Mouse (Mus musculus): ENCODE data around the gene Cel. TPM values are rescaled to one million over a fixed set of nuclear protein-coding genes. Genes with fewer than 3 reads are reported as not detected.

The Cel gene
- polyA plus RNA-seq, 1 experiment from 2014 or later: not detected

DNA sequence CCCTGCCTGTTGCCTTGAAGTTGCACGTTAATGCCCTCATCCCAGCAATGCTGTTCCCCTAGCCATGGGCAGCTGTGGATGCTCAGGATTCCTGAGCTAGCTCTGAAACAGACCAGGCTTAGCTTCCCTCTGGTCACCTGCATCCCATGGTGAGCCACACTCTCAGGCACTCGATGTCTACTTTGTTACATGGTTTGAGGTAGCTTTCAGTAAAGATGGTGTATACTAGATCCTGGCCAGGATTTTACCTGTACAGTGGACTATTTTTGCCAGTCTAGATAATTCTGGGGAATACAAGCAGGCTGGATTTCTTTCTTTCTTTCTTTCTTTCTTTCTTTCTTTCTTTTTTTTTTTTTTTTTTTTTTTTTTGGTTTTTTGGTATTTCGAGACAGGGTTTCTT, 57.4 kb downstream of the Cel start, which contains the start of gene Gm10134:
Gm10134 (plus strand) TSS at position 301 of the 400 bp plus-strand sequence.
- Histone ChIP-seq H3K27ac (replicated peaks) (no peak within 1 kb of the TSS), H3K4me1 (replicated peaks) (no peaks in the 10 kb centered on the region), H3K9me3 (no peaks in the 10 kb centered on the region), H3K4me2 (no peak within 1 kb of the TSS), H3K4me3 (no peak within 1 kb of the TSS), H3K27me3 (no peaks in the 10 kb centered on the region), H3K36me3 (no peaks in the 10 kb centered on the region), H3K9ac (no peak within 1 kb of the TSS)
- no peak for ATAC-seq (ENCODE audit: low read depth)
- 73% methylated on average over 3 of the region's 3 CpGs for WGBS

Small RNA genes lying within 50 kb of the gene (microRNA-seq; reads per million reads assigned to microRNA genes)
- not detected for gene Gm22824

Other genes with a start within 250 kb of the Cel start
- 10.3 and 11.1 TPM in 2 replicates for gene Ppp1r26, start 116.6 kb downstream of the Cel start, polyA plus RNA-seq (2015; fragmentation: Nextera tagmentation; extraction: Ambion mirVana)
- gene 1700007K13Rik, start 97.1 kb downstream of the Cel start, polyA plus RNA-seq (2015; fragmentation: Nextera tagmentation; extraction: Ambion mirVana): 2.6 and 2.8 TPM in 2 replicates
- 52.7 and 56.2 TPM in 2 replicates for gene Mrps2, start 95.3 kb downstream of the Cel start, polyA plus RNA-seq (2015; fragmentation: Nextera tagmentation; extraction: Ambion mirVana)
- gene Gbgt1, start 66.5 kb downstream of the Cel start, polyA plus RNA-seq (2015; fragmentation: Nextera tagmentation; extraction: Ambion mirVana): 1.6 and 1.7 TPM in 2 replicates
- gene Gm10134, start 57.3 kb downstream of the Cel start, polyA plus RNA-seq (2015; fragmentation: Nextera tagmentation; extraction: Ambion mirVana): 2.6 and 4.0 TPM in 2 replicates
- 86.3 and 90.7 TPM in 2 replicates for gene Ralgds, start 50.3 kb downstream of the Cel start, polyA plus RNA-seq (2015; fragmentation: Nextera tagmentation; extraction: Ambion mirVana)
- gene Gtf3c5, start 20.3 kb upstream of the Cel start, polyA plus RNA-seq (2015; fragmentation: Nextera tagmentation; extraction: Ambion mirVana): 42.1 and 43.5 TPM in 2 replicates
- gene Gfi1b, start 58.6 kb upstream of the Cel start, polyA plus RNA-seq (2015; fragmentation: Nextera tagmentation; extraction: Ambion mirVana): 0.17 and 0.45 TPM in 2 replicates
- 30.2 and 36.8 TPM in 2 replicates for gene Tsc1, start 77.8 kb upstream of the Cel start, polyA plus RNA-seq (2015; fragmentation: Nextera tagmentation; extraction: Ambion mirVana)
- 0.64 and 0.85 TPM in 2 replicates for gene Spaca9, start 136.3 kb upstream of the Cel start, polyA plus RNA-seq (2015; fragmentation: Nextera tagmentation; extraction: Ambion mirVana)
- gene Ak8, start 136.8 kb upstream of the Cel start, polyA plus RNA-seq (2015; fragmentation: Nextera tagmentation; extraction: Ambion mirVana): 0.50 and 0.73 TPM in 2 replicates

Measured in neural tube, embryonic 13.5 days (tissue).